Mouse (Mus musculus) embryo, embryonic 10.5 days (tissue): ENCODE measurements at regions not wholly inside any gene's neighbourhood (a gene's known extent, or its start where the extent isn't known, plus 50 kb on each side); places are given as distances from the start of the nearest gene placed in this dataset.
A peak's percentile ranks its signal among the peaks of the same experiment; 100 is the strongest.

Experiments
- DNase-seq: peaks from one replicate; pipeline ENCODE4 v3.0.0-alpha.2; 2015; ENCODE audit warnings: low spot score

DNA sequence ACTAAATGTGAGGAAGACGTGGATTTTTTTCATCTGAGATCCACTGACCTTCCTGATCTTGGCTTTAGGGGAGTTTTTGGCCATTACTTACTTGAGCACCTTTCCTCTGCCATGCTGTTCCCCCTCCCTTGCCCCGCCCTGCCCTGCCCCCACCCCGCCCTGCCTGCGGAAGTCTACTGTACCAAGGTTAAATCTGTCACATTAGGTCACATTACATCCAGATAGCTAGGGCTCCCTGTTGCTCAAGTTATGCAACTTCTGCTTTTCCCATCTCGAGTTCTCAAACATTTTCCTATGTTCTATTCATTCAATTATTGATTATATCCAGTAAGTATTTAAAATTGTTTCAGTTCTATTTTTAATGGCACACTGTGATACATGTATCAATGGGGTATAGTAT is 144.7 kb upstream of the Cnot2 start:
- DNase-seq = no peak

DNA sequence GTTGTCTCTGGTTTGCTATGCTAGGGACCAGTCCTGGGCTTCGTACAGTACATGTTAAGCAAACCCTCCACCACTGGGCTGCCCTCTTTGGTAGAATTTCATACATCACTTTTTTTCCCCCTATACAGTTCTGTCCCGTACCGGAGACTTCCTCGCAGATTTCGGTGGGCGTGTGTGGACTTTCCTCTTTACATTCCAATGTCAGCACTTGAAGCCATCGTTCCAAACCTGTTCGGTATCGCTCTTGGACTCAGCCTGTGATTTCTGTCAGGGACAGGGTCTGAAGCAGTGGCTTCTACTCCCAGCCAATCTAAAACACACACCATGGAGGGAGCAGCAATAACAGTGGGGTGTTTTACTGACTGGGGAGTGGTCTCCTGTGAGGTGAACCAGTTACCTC is 140.7 kb upstream of the Cnot2 start:
- no peak for DNase-seq

DNA sequence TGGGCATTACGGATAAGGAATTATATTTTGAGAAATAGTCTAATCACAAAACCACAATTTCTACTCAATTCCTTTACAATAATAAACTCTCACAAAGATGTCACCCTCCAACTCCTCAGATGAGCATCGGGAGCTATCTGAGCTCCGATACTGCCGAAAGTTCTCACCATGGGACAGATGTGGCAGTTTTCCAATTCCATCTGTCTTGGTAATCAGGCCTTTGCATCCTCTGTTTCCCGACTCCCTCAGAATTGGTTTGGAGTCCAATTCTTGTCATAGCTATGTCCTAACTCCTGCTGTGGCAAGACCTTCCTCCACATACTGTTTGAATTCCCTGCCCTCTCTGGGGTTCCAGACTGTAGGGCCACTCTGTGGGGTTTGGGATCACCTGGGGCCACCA is 138.3 kb upstream of the Cnot2 start:
- no peak for DNase-seq

DNA sequence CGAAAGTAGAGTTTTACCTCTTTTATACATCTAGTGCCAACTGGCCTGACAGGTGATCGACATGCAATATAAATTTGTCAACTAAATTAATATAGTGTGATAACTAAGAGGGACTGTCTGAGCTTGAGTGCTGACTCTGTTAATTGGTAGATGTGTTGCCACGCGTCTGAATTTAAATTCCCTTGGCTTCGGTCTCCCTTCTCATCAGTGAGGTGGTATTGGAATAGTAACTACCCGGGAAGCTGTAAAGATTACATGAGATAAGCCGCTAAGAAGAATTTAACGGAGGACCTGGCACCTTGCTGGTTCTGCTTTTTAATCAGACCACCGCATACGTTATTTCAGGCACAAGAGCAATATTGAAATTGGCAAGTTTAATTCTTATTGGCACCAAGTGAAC is 136.7 kb upstream of the Cnot2 start:
- no peak for DNase-seq

DNA sequence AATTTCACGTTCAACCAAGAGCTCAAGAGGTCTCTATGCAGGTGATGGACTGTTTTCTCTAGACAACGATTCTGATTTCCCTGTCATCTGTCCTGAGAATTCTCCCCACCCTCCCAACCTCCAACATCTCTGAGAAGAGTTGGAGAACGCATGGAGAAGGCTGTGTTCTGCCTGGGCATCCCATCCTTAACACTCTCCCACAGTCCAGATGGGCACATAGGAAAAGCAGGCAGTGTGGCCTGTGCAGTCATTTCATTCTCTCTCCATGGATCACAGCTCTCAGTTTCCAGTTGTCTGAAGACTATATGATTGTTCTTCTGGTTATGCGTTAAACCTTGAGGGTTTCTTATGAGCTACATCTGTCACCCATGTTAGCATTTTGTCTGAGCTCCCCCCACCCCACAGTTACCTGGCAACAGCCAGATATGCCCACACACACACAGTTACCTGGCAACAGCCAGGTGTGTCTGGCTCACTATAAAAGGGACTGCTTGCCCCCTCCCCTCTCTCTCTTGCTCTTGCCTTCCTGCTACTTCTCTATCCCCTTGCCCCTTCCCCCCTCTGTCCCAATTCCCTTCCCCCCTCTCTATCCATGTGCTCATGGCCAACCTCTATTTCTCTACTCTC is 135.8 kb upstream of the Cnot2 start:
- no peak for DNase-seq

DNA sequence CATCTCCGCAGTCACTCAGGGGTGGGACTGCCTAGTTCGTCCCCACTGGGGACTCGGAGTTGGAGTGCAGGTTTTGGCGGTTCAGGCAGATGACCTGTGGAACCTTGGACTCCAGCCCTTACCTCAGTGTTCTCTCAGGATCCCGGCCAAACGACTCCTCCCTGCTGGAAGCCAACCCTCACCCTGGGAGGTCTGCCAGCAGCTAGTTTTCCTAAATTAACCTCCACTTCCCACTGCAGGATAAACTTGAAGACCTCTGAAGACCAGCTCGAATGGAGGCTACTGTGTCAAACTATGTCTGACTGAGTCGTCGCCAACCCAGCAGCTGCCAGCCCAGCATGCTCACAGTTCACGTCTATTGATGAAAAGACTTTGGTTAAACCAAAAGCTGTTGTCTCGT is 132.1 kb upstream of the Cnot2 start:
- no peak for DNase-seq

DNA sequence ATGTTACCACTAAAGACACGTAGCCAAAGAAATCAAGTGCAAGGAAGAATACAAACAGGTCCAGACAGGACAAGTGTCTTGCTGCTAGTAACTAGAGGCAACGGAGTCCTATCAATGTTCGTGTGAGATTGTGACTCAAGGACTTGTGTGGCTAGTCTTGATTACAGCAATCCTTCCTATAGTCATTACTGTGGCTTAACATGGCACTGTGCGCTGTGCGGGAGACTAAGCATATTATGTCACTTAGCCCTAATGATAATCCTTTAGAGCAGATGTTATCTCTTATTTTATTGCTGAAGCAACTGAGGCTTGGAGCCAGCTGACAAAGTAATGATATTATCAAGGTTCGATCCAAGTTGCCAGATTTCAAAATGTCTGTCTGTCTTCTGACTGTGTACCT is 125.7 kb upstream of the Cnot2 start:
- no peak for DNase-seq

DNA sequence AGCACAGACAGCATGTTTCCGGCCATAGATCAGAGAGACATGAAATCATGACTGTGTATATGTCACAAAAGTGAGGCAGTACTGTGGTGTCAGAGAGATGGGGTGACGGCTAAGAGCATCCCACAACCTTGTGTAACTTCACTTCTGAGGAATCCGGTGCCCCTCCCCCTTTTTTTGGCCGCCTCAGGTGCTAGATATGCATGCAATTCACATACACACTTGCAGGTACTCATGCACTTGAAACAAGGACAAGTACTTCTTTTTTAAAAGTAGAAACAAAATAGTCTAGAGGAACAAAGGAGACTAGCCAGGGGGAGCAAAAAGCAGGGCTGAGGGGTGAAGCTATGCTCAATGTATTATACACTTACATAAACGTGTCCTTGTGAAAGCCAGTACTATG is 120.0 kb upstream of the Cnot2 start:
- no peak for DNase-seq

DNA sequence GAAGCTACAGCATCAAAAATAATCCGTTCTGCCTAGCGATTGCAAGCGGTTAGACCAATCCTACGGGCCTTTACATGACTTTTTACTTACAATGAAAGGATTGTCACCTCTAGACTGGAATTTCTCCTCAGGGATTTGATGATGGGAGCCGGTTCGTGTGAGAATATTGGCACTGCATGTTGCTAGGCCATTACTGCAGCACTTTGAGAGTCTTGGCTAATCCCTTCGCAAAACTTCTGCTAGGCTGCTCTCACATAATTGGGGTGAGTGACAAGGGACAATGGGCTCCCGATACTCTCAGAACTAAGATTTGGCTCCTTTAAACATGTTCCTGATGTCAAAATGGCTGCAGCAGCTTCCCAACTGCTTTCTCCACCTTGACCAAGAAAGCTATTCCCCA is 118.4 kb upstream of the Cnot2 start:
- DNase-seq = no peak

DNA sequence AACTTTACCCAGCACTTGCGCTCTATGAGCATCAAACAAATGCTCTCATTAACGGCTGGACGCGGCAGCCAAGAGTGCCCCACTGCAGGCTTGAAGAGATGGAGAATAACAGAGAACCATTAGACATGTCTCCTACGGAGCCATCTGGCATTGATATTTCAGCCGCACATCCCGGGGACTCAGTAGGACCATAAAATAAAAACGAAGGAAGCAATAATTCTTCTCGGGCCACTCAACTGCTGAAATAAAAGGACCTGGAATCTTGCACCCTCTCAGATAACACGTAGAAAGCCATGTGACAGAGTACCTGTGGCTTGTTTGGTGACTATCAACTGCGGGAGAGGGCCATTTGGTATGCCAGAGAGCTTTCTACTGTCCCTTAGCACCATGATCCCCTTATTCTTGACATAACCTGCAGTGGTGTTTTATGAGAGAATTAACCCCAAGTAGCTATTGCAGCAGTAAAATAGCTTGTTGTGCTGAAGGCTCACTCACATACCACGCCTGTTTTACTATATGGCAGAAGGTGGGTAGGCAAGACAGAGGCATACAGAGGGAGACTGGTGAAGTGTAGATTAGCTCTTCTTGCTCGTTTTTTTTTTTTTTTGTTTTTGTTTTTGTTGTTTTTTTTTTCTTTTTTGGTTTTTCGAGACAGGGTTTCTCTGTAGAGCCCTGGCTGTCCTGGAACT is 116.5 kb upstream of the Cnot2 start:
- DNase-seq = peak; percentile 32

DNA sequence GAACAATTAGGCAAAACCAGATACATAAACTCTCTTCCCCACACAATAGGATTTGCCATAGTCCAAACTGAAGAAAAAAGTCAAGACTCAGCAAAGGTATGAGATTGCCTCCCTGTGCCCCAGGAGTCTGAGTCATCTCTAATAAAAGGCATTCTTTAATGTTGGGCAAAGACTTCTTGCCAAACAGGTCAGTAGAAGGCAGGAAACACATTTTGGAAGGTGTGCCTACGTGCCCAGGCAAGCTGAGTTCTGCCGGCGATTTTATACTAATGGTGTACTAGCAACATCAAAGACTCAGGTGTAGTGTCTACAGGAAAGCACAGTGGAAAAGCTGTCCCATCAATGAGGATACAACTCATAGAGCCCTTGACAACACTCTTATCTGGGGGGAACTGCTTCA is 112.5 kb upstream of the Cnot2 start:
- no peak for DNase-seq

DNA sequence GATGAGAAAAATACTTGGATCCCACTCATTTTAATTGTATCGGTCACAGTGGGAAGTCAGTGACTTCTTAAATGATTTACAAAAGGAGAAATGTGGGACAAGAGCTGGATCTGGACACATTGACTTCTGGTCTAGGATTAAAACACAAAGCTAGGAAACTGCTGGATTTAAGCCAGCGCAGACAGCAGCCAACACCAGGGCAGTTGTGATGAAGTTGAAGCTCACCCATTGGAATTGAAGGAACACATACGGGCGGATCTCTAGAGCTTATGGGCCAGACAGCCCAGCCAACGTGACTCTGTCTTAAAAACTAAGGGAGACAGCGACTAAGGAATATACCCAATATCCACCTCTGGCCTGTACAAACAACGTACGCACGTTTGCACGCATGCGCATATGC is 105.4 kb upstream of the Cnot2 start:
- DNase-seq = no peak

DNA sequence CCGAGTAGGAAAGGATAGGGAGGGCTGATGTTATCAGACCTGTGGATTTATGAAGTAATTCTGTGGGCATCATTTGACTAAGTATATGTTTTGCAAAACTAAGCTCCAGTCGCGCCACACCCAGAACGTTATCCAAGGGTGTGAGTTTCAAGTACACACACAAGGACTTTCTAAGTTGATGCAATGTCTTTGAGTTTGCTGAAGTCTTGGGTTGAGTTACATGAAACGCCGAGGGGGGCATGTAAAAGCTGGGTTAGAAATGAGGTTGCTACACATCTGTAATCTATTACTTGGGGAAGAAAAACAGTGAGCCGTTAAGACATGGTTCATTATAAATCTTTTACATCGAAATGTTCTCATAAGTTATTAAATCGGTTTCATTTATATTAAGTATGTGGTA is 102.1 kb upstream of the Cnot2 start:
- DNase-seq = peak; percentile 31

DNA sequence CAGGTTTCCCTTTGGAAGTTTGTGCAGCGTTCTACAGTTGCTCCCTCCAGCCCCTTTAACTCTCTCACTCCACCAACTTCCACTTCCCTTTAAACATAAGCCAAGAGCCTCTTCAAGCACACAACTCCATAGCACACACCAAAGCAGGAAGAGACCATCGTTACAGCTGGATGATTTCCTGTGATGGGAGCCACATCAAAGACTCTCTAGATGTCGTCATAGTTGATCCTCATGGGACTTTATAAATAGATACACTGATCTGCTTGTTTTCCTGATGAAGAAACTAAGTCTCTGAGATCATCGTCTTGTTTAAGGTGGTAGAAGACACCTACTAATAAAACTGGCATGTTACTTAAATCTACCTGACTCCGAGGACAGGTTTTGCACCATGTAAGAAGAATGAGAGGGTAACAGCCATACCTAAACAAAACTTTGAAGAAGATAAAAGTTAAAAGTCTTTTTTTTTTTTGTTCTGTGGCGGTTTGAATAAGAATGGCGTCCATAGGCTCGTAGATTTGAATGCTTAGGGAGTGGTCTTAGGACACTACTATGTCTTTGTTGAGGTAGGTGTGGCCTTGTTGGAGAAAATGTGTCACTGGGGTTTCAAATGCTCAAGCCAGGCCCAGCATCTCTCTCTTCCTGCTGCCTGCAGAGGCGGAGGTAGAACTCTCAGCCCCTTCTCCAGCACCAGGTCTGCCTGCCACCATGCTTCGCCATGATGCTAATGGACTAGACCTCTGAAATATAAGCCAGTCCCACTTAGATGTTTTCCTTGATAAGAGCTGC is 97.8 kb upstream of the Cnot2 start:
- DNase-seq = no peak

DNA sequence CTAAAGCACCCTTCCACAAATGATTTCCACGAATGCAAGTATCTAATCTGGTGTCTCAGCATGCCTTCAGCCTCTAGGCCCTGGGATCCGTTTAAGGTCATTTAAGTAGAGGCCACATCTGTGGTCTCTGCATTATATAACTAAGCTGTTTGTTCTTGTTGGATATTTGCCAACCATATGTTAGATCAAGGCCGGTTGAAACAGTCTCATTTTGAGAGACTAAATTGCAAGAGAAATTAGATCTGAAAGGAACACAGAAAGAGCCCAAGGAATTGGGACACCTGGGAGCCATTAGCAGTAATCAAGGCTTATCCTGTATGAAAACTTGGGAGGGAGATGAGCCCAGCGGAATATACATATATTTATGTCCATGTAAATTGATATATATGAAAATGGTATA is 96.6 kb upstream of the Cnot2 start:
- DNase-seq = peak; percentile 18

DNA sequence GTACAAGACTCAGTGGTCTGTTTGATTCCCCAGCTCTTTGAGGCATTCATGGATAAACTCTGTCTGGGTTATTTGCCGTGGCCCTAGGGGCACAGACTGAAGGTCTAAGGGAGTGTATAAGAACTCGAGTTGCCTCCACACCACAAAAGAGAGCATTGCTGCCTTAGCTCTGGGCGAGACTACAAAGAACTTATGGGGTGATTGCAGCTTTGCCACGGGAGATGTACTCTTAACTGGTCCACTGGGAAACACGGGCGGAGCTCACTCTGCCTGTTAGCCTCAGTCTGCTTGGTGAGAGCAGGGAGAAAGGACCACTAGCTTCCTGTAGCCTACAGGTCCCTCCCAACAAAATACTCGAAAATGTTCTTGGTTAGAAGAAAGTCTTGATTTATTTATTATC is 93.9 kb upstream of the Cnot2 start:
- no peak for DNase-seq

DNA sequence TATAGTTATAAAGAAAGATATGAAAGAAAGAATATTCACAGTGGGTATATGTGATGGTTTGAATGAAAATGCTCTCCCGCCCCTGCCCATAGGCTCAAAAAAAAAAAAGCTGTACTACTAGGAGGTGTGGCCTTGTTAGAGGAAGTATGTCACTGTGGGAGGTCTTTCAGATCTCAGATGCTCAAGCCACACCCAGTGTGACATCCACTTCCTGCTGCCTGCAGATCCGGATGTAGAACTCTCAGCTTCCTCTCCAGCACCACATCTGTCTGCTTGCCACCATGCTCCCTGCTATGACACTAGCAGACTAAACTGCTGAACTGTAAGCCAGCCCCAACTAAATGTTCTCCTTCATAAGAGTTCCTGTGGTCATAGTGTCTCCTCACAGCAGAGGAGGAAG is 93.0 kb upstream of the Cnot2 start:
- no peak for DNase-seq

DNA sequence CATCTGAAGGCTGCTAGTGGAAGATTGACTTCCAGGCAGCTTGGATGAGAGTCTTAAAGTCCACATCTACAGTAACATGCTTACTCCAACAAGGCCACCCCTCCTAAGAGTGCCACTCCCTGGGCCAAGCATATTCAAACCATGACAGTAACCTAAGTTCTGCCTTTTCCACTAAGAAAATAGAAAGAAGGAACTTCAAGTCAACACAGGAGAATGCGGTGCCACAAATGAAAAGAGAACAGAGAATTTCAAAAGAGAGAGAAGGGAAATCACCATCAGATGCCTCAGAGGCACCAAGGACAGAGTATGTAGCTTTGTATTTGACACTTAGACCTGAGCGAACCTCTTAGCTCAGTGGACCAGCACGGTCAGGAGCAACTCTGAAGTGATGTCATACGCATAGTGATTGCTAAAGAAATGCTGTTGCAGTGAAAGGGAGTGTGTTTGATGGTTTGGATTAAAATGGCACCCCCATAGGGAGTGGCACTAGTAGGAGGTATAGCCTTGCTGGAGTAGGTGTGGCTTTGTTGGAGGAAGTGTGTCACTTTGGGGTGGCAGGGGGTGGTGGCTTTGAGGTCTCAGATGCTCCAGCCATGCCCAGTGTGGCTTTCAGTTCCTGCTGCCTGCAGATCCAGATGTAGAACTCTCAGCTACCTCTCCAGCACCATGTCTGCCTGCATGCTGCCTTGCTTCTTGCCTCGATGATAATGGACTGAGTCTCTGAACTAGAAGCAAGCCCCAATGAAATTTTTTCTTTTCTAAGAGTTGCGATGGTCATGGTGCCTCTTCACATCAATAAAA is 77.1 kb upstream of the Cnot2 start:
- DNase-seq = no peak

DNA sequence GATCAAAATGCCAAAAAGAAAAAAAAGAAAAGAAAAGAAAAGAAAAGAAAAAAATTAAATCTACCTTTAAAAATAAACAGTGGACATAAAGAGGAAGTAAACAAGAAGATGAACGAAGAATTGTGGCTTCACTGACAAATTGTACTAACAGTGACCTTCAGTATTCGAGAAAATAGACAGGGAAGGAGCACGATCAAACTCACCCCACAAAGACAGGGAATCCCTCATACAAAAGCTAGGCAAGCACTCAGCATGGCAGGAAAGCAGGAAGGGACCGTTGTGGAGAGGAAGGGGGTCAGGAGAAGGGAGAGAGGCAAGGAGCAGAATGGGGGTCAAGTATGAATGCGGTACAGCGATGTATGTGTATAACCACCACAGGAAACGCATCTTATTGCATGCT is 74.6 kb upstream of the Cnot2 start:
- no peak for DNase-seq

DNA sequence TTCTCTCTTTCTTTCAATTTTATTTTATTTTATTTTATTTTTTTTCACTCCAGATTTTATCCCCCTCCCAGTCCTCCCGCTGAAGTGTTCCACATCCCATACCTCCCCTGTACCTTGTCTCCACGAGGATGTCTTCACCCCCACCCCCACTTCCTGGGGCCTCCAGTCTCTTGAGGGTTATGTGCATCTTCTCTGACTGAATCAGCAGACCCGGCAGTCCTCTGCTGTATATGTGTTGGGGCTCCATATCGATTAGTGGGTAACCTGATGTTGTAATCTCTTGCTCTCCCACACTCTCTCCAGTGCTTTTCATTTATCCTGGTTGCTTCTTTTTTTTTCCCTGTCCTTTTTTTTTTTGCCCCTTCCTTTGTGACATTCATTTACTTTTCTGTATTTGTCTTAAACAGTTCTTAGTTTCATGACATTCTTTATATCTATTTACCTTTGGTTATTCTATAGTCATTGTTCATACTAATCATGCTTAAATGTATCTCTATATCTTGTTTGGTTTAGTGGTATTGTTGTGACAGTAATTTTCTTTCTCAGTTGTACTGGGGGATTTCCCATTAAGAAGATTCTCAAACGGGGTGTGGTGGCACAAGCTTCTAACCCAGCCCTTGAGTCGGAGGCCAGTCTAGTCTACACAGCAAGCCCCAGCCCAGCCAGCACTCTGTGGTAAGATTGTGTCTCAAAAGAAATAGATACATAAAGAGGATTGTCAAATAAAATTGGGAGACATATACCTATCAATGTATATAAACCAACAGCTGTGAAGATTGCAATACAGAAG is 73.9 kb upstream of the Cnot2 start:
- no peak for DNase-seq

DNA sequence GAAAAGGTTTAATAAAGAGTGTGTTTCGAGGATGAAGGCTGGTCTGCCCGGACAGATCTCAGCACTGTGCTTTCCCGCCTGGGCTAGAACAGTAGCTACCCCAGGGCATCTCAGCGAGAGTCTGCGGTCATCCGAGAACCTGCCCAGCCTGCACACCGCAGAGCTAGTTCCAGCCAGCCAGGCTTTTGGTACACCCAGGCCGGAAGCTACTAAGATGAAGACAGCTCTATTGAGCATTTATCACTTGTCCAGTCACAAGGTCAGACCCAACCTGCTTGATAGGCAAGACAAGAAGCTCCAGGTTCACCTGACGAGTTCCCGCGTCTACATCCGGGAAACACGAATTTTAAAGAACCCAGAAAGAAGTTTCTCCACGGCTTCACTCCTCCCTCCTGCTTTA is 72.8 kb upstream of the Cnot2 start:
- DNase-seq = no peak

DNA sequence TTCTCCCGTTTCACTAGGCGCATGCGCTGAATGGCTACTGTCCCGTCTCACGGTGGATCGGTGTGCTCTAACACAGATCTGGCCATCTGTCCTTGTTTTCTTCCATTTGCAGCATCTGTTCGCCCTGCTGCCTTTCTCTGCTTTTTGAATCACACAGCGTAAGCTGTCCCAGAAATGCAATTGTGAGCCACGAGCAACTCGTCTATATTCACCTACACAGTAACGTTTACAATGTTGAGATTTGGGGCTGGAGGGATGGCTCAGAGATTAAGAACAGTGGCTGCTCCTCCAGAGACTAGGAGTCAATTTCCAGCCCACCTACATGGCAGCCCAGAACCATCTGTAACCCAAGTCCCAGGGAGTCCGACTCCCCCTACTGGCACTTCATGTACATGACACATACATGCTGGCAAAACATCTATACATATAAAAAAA is 72.2 kb upstream of the Cnot2 start:
- DNase-seq = no peak
